Mouse (Mus musculus) cerebellum, adult 2 months (tissue): ENCODE measurements around the gene Tmem116.

Experiments used
- CTCF ChIP-seq: fragments of 200-500 bp; IDR thresholded peaks from 2 replicates; pipeline ENCODE4 v1.5.1; 2011; ENCODE audit warnings: low read depth, mild to moderate bottlenecking, control low read depth, low read length, moderate library complexity, borderline replicate concordance; ENCODE audit not compliant: insufficient read depth
- POLR2A ChIP-seq: fragments of 200-500 bp; IDR thresholded peaks from 2 replicates; pipeline ENCODE4 v1.6.1; 2011; ENCODE audit warnings: low read length, control low read depth, borderline replicate concordance; ENCODE audit not compliant: insufficient read depth

- TF ChIP-seq POLR2A = peak; percentile 93; the same call in 1 of the 2 replicates
- TF ChIP-seq CTCF = no peak
Observed at GRCm38 (mm10) chr5:121545793-121546529, 94.3 kb downstream of the Tmem116 start, which contains the start of gene Mapkapk5.
